Mouse (Mus musculus): ENCODE results near the gene Zdhhc18.

Gene Zdhhc18

DNA sequence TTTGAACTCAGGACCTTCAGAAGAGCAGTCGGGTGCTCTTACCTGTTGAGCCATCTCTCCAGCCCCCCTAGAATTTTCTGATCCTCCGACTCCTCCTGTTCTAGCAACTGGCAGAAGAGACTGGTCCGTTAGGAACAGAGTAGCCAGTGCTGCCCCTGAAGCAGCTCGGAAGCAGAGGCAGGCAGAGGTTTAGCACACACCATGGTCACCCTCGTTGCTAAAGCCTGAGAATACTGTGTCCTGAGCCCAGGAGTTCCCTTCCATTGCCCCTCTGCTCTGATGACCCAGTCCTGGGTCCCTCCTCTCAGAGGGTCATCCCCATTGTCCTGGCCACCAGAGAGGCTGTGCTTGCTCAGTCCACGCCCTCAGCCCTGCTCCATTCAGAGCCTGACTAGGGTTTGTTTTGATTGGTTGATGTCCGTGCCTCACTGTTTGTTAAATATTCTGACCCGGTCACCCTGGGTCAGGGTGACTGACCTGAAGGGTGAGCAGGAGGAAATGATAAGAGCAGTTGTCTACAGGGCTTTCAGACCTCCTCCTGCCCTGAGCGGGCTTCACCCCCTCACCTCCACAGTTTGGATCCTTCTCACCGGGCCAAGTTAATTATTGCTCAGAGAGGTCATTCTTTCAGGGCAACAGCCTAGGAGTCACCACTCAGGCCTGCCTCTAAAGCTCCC is 92.8 kb downstream of the Zdhhc18 start:
- no peak for DNase-seq (ENCODE audit: low spot score in 2 of 2)
